Mouse (Mus musculus) midbrain, embryonic 11.5 days (tissue): ENCODE measurements around the gene Nr4a3. TPM values are rescaled to one million over a fixed set of nuclear protein-coding genes. Genes with fewer than 3 reads are reported as not detected.

ENCODE experiments used
- ATAC-seq: fragments of 200-750 bp; cut with Nextera tagmentation; 2 replicates; pipeline ENCODE4 v1.8.0; 2017; ENCODE audit warnings: moderate TSS enrichment, moderate library complexity; ENCODE audit not compliant: low FRiP score
- DNase-seq: peaks from one replicate; pipeline ENCODE4 v3.0.0; 2015; ENCODE audit warnings: low spot score; ENCODE audit errors: missing footprints
- H3K27ac ChIP-seq: fragments of 300-500 bp; sonication (generic); 2 replicates; pipeline ENCODE4 v1.5.1; 2014; ENCODE audit warnings: low read depth, low read length
- H3K27me3 ChIP-seq: fragments of 300-500 bp; sonication (generic); 2 replicates; pipeline ENCODE4 v1.6.1; 2014; ENCODE audit warnings: mild to moderate bottlenecking, low read length, moderate library complexity, mixed read lengths; ENCODE audit not compliant: control insufficient read depth, insufficient read depth
- H3K36me3 ChIP-seq: fragments of 300-500 bp; sonication (generic); 2 replicates; pipeline ENCODE4 v1.6.1; 2014; ENCODE audit warnings: mild to moderate bottlenecking, low read length, moderate library complexity, mixed read lengths; ENCODE audit not compliant: control insufficient read depth, insufficient read depth
- H3K4me1 ChIP-seq: fragments of 300-500 bp; sonication (generic); 2 replicates; pipeline ENCODE4 v1.6.1; 2014; ENCODE audit warnings: low read length; ENCODE audit not compliant: control insufficient read depth, insufficient read depth
- H3K4me2 ChIP-seq: fragments of 300-500 bp; sonication (generic); 2 replicates; pipeline ENCODE4 v1.6.1; 2014; ENCODE audit warnings: mild to moderate bottlenecking, moderate library complexity
- H3K4me3 ChIP-seq: fragments of 300-500 bp; sonication (generic); 2 replicates; pipeline ENCODE4 v1.5.1; 2014; ENCODE audit warnings: low read depth, low read length
- H3K9ac ChIP-seq: fragments of 300-500 bp; sonication (generic); 2 replicates; pipeline ENCODE4 v1.6.1; 2014; ENCODE audit warnings: low read length
- H3K9me3 ChIP-seq: fragments of 300-500 bp; sonication (generic); 2 replicates; pipeline ENCODE4 v1.6.1; 2016; ENCODE audit warnings: low read length; ENCODE audit not compliant: control insufficient read depth
- WGBS: fragments of 180-500 bp; shearing (Covaris S2); extraction: QIAGEN DNeasy Blood & Tissue Kit; methylation state at CpG from one replicate; pipeline ENCODE4 v1.1.7; 2014; 5-methylcytosine and 5-hydroxymethylcytosine counted together
- polyA plus RNA-seq: library from polyadenylated mRNA; unstranded; fragments of >200 nt; fragmentation: Nextera tagmentation; extraction: Ambion mirVana; gene quantifications from 2 replicates; pipeline ENCODE4 v1.2.1, GENCODE M21; 2014

Nr4a3 gene
- polyA plus RNA-seq, 1 experiment from 2014 or later = 0.77 TPM

GRCm38 (mm10) chr4:48064311-48064710, 19.4 kb downstream of the Nr4a3 start:
- Histone ChIP-seq H3K4me3 (no peak overlapping the region), H3K27me3 (no peaks in the 10 kb centered on the region), H3K9me3 (no peaks in the 10 kb centered on the region), H3K9ac (no peak overlapping the region), H3K27ac (no peak overlapping the region), H3K4me2 (no peak overlapping the region), H3K36me3 (no peaks in the 10 kb centered on the region), H3K4me1 (no peaks in the 10 kb centered on the region)
- DNase-seq (no peak), ATAC-seq (no peak)
- WGBS = 65% methylated on average over 4 of the region's 4 CpGs

DNA sequence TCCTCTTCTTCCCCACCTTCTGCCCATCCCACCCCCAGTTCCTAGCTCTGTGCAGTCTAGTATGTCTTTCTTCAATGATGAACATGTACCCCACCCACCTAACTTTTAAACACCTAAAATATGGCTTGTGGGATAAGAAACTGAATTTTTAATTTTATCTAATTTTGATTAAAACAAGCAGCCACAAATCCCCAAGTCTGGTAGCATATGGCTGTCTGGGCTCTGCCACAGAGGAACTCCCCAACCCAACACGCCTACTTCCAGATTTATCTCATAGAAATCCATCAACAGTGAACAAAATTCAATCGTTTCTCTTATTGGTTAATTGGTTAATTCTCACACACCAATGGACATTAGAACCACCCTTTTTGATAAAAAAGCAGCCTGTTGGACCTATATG, 21.7 kb downstream of the Nr4a3 start:
- DNase-seq = no peak
- no peak overlapping the region for H3K4me3 ChIP-seq
- WGBS = 83% methylated on average over 2 of the region's 2 CpGs
- no peaks in the 10 kb centered on the region for H3K36me3 ChIP-seq
- no peak overlapping the region for H3K4me2 ChIP-seq
- no peaks in the 10 kb centered on the region for H3K9me3 ChIP-seq
- ATAC-seq = no peak
- no peaks in the 10 kb centered on the region for H3K4me1 ChIP-seq
- H3K27ac ChIP-seq = no peak overlapping the region
- no peaks in the 10 kb centered on the region for H3K27me3 ChIP-seq
- H3K9ac ChIP-seq = no peak overlapping the region

DNA sequence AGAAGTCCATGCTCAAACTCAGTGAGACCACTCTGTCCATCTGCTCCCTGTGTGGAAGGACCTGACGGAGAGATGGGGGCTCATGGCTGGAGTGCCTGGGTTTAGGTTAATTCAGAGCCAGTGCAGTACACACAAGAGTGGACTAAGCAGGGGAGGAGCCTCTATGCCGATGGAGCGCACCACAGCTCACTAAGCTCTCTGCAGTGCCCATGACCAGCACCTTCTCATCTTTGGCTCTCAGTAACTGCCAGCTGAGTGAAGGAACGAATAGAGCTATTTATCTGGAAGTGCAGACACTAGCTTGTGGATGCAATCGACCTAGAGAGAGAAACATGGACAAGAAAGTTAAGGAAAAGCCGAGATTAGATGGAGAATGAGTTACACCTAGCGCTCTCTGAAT, 24.2 kb downstream of the Nr4a3 start:
- DNase-seq (no peak), ATAC-seq (no peak)
- H3K9me3 ChIP-seq = no peaks in the 10 kb centered on the region
- H3K27ac ChIP-seq = no peak overlapping the region
- no peaks in the 10 kb centered on the region for H3K4me1 ChIP-seq
- no peak overlapping the region for H3K4me2 ChIP-seq
- no peaks in the 10 kb centered on the region; the same call in 1 of the 2 replicates for H3K36me3 ChIP-seq
- H3K9ac ChIP-seq = no peak overlapping the region
- H3K27me3 ChIP-seq = no peaks in the 10 kb centered on the region
- H3K4me3 ChIP-seq = no peak overlapping the region
- 85% methylated on average over 7 of the region's 7 CpGs for WGBS

- Histone ChIP-seq H3K4me1 (no peaks in the 10 kb centered on the region), H3K36me3 (no peaks in the 10 kb centered on the region; the same call in 1 of the 2 replicates), H3K9ac (no peak overlapping the region), H3K4me2 (no peak overlapping the region), H3K4me3 (no peak overlapping the region), H3K27ac (no peak overlapping the region), H3K9me3 (no peaks in the 10 kb centered on the region), H3K27me3 (no peaks in the 10 kb centered on the region)
- ATAC-seq (no peak), DNase-seq (no peak)
- 94% methylated on average over 3 of the region's 3 CpGs for WGBS
Measured at GRCm38 (mm10) chr4:48072006-48072405, 27.1 kb downstream of the Nr4a3 start.

- no peak for ATAC-seq
- Histone ChIP-seq H3K27ac (no peak overlapping the region), H3K4me3 (no peak overlapping the region), H3K9ac (no peak overlapping the region), H3K27me3 (no peaks in the 10 kb centered on the region), H3K4me2 (no peak overlapping the region), H3K36me3 (no peaks in the 10 kb centered on the region; the same call in 1 of the 2 replicates), H3K4me1 (peaks cover 1% of the 10 kb centered on the region; the same call in 1 of the 2 replicates), H3K9me3 (no peaks in the 10 kb centered on the region)
- no peak for DNase-seq
- WGBS = 93% methylated on average over 6 of the region's 6 CpGs
Measured at GRCm38 (mm10) chr4:48073325-48073724, 28.4 kb downstream of the Nr4a3 start.

GRCm38 (mm10) chr4:48074451-48075240, 29.7 kb downstream of the Nr4a3 start:
- DNase-seq (no peak), ATAC-seq (no peak)
- 85% methylated on average over 5 of the region's 5 CpGs for WGBS
- H3K4me3 ChIP-seq = no peak overlapping the region
- no peak overlapping the region for H3K27ac ChIP-seq
- no peaks in the 10 kb centered on the region for H3K27me3 ChIP-seq
- no peak overlapping the region for H3K4me2 ChIP-seq
- peaks cover 9% of the 10 kb centered on the region for H3K4me1 ChIP-seq
- H3K9me3 ChIP-seq = no peaks in the 10 kb centered on the region
- H3K36me3 ChIP-seq = no peaks in the 10 kb centered on the region; the same call in 1 of the 2 replicates
- H3K9ac ChIP-seq = no peak overlapping the region

- no peak overlapping the region for H3K9ac ChIP-seq
- ATAC-seq (no peak), DNase-seq (no peak)
- H3K27ac ChIP-seq = no peak overlapping the region
- H3K9me3 ChIP-seq = no peaks in the 10 kb centered on the region
- H3K36me3 ChIP-seq = no peaks in the 10 kb centered on the region; the same call in 1 of the 2 replicates
- H3K4me2 ChIP-seq = no peak overlapping the region
- H3K27me3 ChIP-seq = no peaks in the 10 kb centered on the region
- H3K4me3 ChIP-seq = no peak overlapping the region
- H3K4me1 ChIP-seq = peaks cover 15% of the 10 kb centered on the region
- WGBS = 89% methylated on average over 13 of the region's 13 CpGs
Measured at GRCm38 (mm10) chr4:48076693-48077471, 31.9 kb downstream of the Nr4a3 start.

DNA sequence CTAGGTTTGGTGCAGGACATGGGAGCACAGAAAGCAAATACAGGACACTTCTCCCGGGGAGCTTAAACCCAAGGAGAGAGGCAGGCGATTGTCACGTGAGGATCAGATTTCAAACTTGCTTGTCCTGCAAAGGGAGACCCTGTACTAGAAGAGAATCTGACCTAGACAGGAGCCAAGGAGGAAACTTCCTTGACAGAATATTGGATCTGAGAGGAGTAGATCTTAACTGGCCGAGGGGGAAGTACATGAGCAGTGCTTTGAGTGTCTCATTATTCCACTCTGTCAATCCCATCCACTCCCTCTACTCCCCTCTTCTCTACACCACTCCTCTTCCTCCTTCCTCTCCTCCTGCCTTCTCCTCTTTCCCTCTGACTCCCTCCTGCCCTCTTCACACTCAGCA, 33.3 kb downstream of the Nr4a3 start:
- H3K9me3 ChIP-seq = no peaks in the 10 kb centered on the region
- H3K36me3 ChIP-seq = no peaks in the 10 kb centered on the region
- no peak overlapping the region for H3K4me2 ChIP-seq
- H3K27ac ChIP-seq = no peak overlapping the region
- no peak overlapping the region for H3K9ac ChIP-seq
- H3K4me1 ChIP-seq = peaks cover 15% of the 10 kb centered on the region
- H3K4me3 ChIP-seq = no peak overlapping the region
- WGBS = 18% methylated on average over 4 of the region's 4 CpGs
- no peaks in the 10 kb centered on the region for H3K27me3 ChIP-seq
- ATAC-seq (peak; percentile 14; the same call in 1 of the 2 replicates), DNase-seq (no peak)
